Mouse (Mus musculus) urinary bladder, postnatal 25 days (tissue): Measurements from ENCODE around the gene Gcm2.

Experiments used
- DNase-seq: peaks from one replicate; pipeline ENCODE4 v3.0.0; 2022; ENCODE audit warnings: low spot score

Gene Gcm2

GRCm38 (mm10) chr13:41079859-41080258 lies 31.0 kb downstream of the Gcm2 start:
- no peak for DNase-seq

- peak; percentile 54 for DNase-seq
Measured at GRCm38 (mm10) chr13:41079421-41079780, 31.4 kb downstream of the Gcm2 start, which contains the start of gene Mak. Gene Mak, minus strand, starts transcription at chr13:41079706.

GRCm38 (mm10) chr13:41078690-41079420 lies 32.0 kb downstream of the Gcm2 start:
- no peak for DNase-seq

- DNase-seq: no peak
Measured at GRCm38 (mm10) chr13:41077921-41078320, 32.9 kb downstream of the Gcm2 start.

GRCm38 (mm10) chr13:41073819-41074218 lies 37.0 kb downstream of the Gcm2 start:
- no peak for DNase-seq

- no peak for DNase-seq
Measured at GRCm38 (mm10) chr13:41071617-41072016, 39.2 kb downstream of the Gcm2 start.

- no peak for DNase-seq
Measured at GRCm38 (mm10) chr13:41067618-41068017, 43.2 kb downstream of the Gcm2 start.

- no peak for DNase-seq
Measured at GRCm38 (mm10) chr13:41051965-41052364, 58.9 kb downstream of the Gcm2 start.
